Mouse (Mus musculus) limb, embryonic 11.5 days (tissue): ENCODE results near the gene Notum. TPM values are rescaled to one million over a fixed set of nuclear protein-coding genes. Genes with fewer than 3 reads are reported as not detected.
A peak's percentile ranks its signal among the peaks of the same experiment; 100 is the strongest.

Experiments
- ATAC-seq: fragments of 200-750 bp; cut with Nextera tagmentation; 2 replicates; pipeline ENCODE4 v1.8.0; 2017; ENCODE audit warnings: low read depth; ENCODE audit not compliant: insufficient number of reproducible peaks, low FRiP score, low TSS enrichment
- DNase-seq: peaks from one replicate; pipeline ENCODE4 v3.0.0-alpha.2; 2015; ENCODE audit warnings: low spot score
- H3K27ac ChIP-seq: fragments of 300-500 bp; sonication (generic); replicated peaks from 2 replicates; pipeline ENCODE4 v1.5.1; 2014; ENCODE audit warnings: low read depth, mild to moderate bottlenecking, low read length
- H3K27me3 ChIP-seq: fragments of 300-500 bp; sonication (generic); 2 replicates; pipeline ENCODE4 v1.6.1; 2014; ENCODE audit warnings: mild to moderate bottlenecking, low read length, mixed read lengths; ENCODE audit not compliant: control insufficient read depth, insufficient read depth
- H3K36me3 ChIP-seq: fragments of 300-500 bp; sonication (generic); 2 replicates; pipeline ENCODE4 v1.6.1; 2014; ENCODE audit warnings: mild to moderate bottlenecking, low read length, moderate library complexity, mixed read lengths; ENCODE audit not compliant: control insufficient read depth, insufficient read depth
- H3K4me1 ChIP-seq: fragments of 300-500 bp; sonication (generic); 2 replicates; pipeline ENCODE4 v1.6.1; 2014; ENCODE audit warnings: low read length, mixed read lengths; ENCODE audit not compliant: control insufficient read depth, insufficient read depth
- H3K4me2 ChIP-seq: fragments of 300-500 bp; sonication (generic); 2 replicates; pipeline ENCODE4 v1.6.1; 2014; ENCODE audit warnings: low read depth, mild to moderate bottlenecking, moderate library complexity; ENCODE audit not compliant: severe bottlenecking
- H3K4me3 ChIP-seq: fragments of 300-500 bp; sonication (generic); 2 replicates; pipeline ENCODE4 v1.5.1; 2014; ENCODE audit warnings: low read depth, low read length
- H3K9ac ChIP-seq: fragments of 300-500 bp; sonication (generic); 2 replicates; pipeline ENCODE4 v1.6.1; 2014; ENCODE audit warnings: mild to moderate bottlenecking, low read length
- H3K9me3 ChIP-seq: fragments of 300-500 bp; sonication (generic); 2 replicates; pipeline ENCODE4 v1.6.1; 2016; ENCODE audit warnings: low read length; ENCODE audit not compliant: control insufficient read depth
- WGBS: fragments of 180-500 bp; shearing (Covaris S2); extraction: QIAGEN DNeasy Blood & Tissue Kit; methylation state at CpG from one replicate; pipeline ENCODE4 v1.1.7; 2014; 5-methylcytosine and 5-hydroxymethylcytosine counted together
- polyA plus RNA-seq: library from polyadenylated mRNA; unstranded; fragments of >200 nt; fragmentation: Nextera tagmentation; extraction: Ambion mirVana; gene quantifications from 2 replicates; pipeline ENCODE4 v1.2.1, GENCODE M21; 2014

The Notum gene
- polyA plus RNA-seq, 1 experiment from 2014 or later = 7.5 TPM

DNA sequence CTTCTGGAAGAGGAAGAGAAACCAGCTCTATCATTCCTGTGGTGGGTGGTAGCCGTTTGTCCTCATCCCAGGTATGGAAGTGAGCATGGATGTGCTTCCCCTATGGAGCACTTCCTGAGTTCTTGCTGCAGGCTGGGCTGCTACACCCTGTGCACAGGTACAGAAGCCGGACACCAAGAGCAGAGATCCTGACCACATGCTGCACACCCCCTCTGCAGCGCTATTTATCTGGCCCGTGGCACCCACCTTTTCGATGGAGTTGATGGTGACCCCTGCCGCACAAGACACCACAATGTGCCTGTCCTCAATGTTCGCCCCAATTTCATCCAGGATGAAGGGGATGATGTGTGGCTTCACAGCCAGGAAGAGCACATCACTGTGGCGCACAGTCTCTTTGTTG, 19.1 kb downstream of the Notum start:
- Histone ChIP-seq H3K27me3 (no peaks in the 10 kb centered on the region), H3K4me2 (no peak overlapping the region), H3K9me3 (no peaks in the 10 kb centered on the region), H3K9ac (peak overlapping the region; percentile 45; the same call in 1 of the 2 replicates), H3K36me3 (no peaks in the 10 kb centered on the region), H3K27ac (no peak overlapping the region), H3K4me1 (peaks cover 18% of the 10 kb centered on the region), H3K4me3 (no peak overlapping the region)
- 79% methylated on average over 8 of the region's 8 CpGs for WGBS
- DNase-seq (no peak), ATAC-seq (no peak)

DNA sequence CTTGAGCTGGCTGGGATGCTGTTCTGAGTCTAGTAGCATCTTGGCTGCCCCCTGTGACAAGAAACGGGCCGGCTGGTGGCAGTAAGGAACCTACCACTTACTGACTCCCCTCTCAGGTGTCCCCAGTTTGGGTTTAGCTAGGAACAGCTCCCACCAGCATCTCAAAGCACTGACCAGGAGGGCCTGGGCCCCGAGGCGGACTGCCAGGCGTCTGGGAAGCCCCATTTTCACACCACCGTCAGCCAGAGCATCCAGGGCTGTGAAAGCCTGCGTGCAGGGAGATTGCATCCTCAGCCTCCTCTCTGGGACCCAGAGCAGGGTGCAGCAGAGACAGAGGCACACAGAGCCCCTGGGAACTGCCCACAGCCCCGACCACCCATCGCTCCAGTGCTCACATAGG, 19.7 kb downstream of the Notum start:
- Histone ChIP-seq H3K27ac (no peak overlapping the region), H3K36me3 (no peaks in the 10 kb centered on the region), H3K27me3 (no peaks in the 10 kb centered on the region), H3K9ac (peak overlapping the region; percentile 45), H3K4me2 (no peak overlapping the region), H3K4me3 (no peak overlapping the region), H3K4me1 (peaks cover 18% of the 10 kb centered on the region), H3K9me3 (no peaks in the 10 kb centered on the region)
- DNase-seq = no peak
- ATAC-seq = no peak
- WGBS = 49% methylated on average over 9 of the region's 9 CpGs

- H3K4me1 ChIP-seq = peaks cover 12% of the 10 kb centered on the region
- WGBS = 85% methylated on average over 5 of the region's 5 CpGs
Observed at GRCm38 (mm10) chr11:120634810-120635209, 26.2 kb downstream of the Notum start.

DNA sequence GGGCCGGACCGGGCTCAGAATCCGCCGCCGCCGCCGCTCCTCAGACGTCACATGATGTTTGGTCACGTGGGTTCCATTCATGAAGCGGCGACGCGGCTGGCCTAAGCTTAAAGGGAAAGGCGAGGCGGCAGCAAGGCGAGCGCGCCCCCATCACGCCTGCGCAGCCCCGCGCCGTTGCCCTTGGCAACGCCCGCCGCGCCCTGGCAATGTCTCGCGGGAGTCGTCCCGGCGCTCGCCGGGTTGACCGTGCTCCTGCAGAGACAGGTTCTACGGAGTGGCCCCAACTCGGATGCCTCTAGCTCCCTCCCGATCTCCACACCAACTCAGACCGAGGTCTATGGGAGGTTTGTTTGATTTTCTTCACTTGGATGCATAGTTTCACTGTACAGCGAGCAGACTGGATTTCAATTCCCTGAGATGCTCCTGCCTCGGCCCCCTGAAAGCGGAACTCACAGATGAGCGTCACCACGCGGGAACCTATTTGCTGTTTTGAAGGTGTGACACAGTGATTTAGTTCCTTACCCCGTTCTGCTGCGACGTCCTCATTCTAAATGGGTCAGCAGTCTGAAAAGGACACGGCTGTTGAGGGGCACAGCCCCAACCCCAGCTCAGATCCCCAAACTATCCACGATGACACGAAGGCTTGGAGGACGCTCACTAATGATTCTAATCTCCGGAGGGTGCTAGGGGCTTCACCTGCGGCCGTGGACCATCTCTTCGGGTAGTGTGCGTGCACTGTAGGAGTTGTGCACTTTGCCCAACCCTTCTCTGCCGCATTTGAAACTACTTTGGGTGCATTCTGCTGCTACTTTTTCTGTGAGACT, 27.2 kb downstream of the Notum start, which contains the start of gene Mafg:
Gene Mafg (minus strand): TSS at position 81 of the 824 bp plus-strand sequence.
- H3K27me3 ChIP-seq = no peaks in the 10 kb centered on the region
- ATAC-seq (peak; percentile 85), DNase-seq (peak; percentile 95)
- WGBS = 11% methylated on average over 58 of the region's 58 CpGs
- H3K4me2 ChIP-seq = peak within 1 kb of the TSS; percentile 95
- peak within 1 kb of the TSS; percentile 89 for H3K4me3 ChIP-seq
- no peaks in the 10 kb centered on the region for H3K9me3 ChIP-seq
- H3K4me1 ChIP-seq = peaks cover 15% of the 10 kb centered on the region
- peak within 1 kb of the TSS; percentile 81 for H3K9ac ChIP-seq
- H3K36me3 ChIP-seq = peaks cover 2% of the 10 kb centered on the region; the same call in 1 of the 2 replicates
- peak within 1 kb of the TSS; percentile 77 for H3K27ac ChIP-seq

More at GRCm38 (mm10) chr11:120634810-120635209, 26.2 kb downstream of the Notum start:
- Histone ChIP-seq H3K4me2 (no peak overlapping the region), H3K4me3 (no peak overlapping the region), H3K27ac (no peak overlapping the region), H3K9ac (no peak overlapping the region), H3K27me3 (no peaks in the 10 kb centered on the region), H3K9me3 (no peaks in the 10 kb centered on the region), H3K36me3 (no peaks in the 10 kb centered on the region)
- ATAC-seq (no peak), DNase-seq (no peak)

- DNase-seq (peak; percentile 67), ATAC-seq (peak; percentile 74)
- peak overlapping the region; percentile 81 for H3K9ac ChIP-seq
- 1% methylated on average over 92 of the region's 116 CpGs for WGBS
- peak overlapping the region; percentile 95 for H3K4me2 ChIP-seq
- peak overlapping the region; percentile 89 for H3K4me3 ChIP-seq
- no peaks in the 10 kb centered on the region for H3K27me3 ChIP-seq
- H3K4me1 ChIP-seq = peaks cover 15% of the 10 kb centered on the region
- H3K36me3 ChIP-seq = peaks cover 2% of the 10 kb centered on the region; the same call in 1 of the 2 replicates
- no peaks in the 10 kb centered on the region for H3K9me3 ChIP-seq
- peak overlapping the region; percentile 77 for H3K27ac ChIP-seq
Observed at GRCm38 (mm10) chr11:120632559-120633519, 28.1 kb downstream of the Notum start.

- peak overlapping the region; percentile 89 for H3K4me3 ChIP-seq
- 62% methylated on average over 4 of the region's 4 CpGs for WGBS
- ATAC-seq (no peak), DNase-seq (no peak)
- H3K36me3 ChIP-seq = peaks cover 2% of the 10 kb centered on the region; the same call in 1 of the 2 replicates
- no peaks in the 10 kb centered on the region for H3K9me3 ChIP-seq
- peaks cover 15% of the 10 kb centered on the region for H3K4me1 ChIP-seq
- H3K27me3 ChIP-seq = no peaks in the 10 kb centered on the region
- peak overlapping the region; percentile 81 for H3K9ac ChIP-seq
- peak overlapping the region; percentile 77; the same call in 1 of the 2 replicates for H3K27ac ChIP-seq
- H3K4me2 ChIP-seq = peak overlapping the region; percentile 95
Observed at GRCm38 (mm10) chr11:120631726-120632448, 29.1 kb downstream of the Notum start.

GRCm38 (mm10) chr11:120630881-120631725, 29.9 kb downstream of the Notum start:
- H3K9me3 ChIP-seq = no peaks in the 10 kb centered on the region
- H3K4me3 ChIP-seq = no peak overlapping the region
- H3K27me3 ChIP-seq = no peaks in the 10 kb centered on the region
- peaks cover 2% of the 10 kb centered on the region; the same call in 1 of the 2 replicates for H3K36me3 ChIP-seq
- peak overlapping the region; percentile 8; the same call in 1 of the 2 replicates for H3K9ac ChIP-seq
- DNase-seq (no peak), ATAC-seq (no peak)
- H3K4me2 ChIP-seq = no peak overlapping the region
- 43% methylated on average over 7 of the region's 7 CpGs for WGBS
- no peak overlapping the region for H3K27ac ChIP-seq
- H3K4me1 ChIP-seq = peaks cover 15% of the 10 kb centered on the region
